Mouse (Mus musculus): ENCODE data around the gene Cdk6. TPM values are rescaled to one million over a fixed set of nuclear protein-coding genes. Genes with fewer than 3 reads are reported as not detected.
A peak's percentile ranks its signal among the peaks of the same experiment; 100 is the strongest.
"Not testable (repeated sequence)": the region's sequence is repeated elsewhere in the genome, so short reads cannot be mapped to it uniquely, and the experiment has no call there.

The Cdk6 gene
- total RNA-seq, 2 experiments from 2014 or later: 3.6 to 5.4 TPM

GRCm38 (mm10) chr5:3520493-3521359, 179.4 kb downstream of the Cdk6 start:
- DNase-seq (ENCODE audit: low spot score in 2 of 2): no peak
- intact Hi-C loops (cut with DNase I): no loop called here

- intact Hi-C loops (cut with DNase I): no loop called here
- peak in 1 of 2 experiments; percentile 8 for DNase-seq (ENCODE audit: low spot score in 2 of 2)
Measured at GRCm38 (mm10) chr5:3521741-3522140, 180.5 kb downstream of the Cdk6 start.

GRCm38 (mm10) chr5:3522826-3523225, 181.5 kb downstream of the Cdk6 start:
- no peak for DNase-seq (ENCODE audit: low spot score in 2 of 2)
- intact Hi-C loops (cut with DNase I): no loop called here

- intact Hi-C loops (cut with DNase I): no loop called here
- DNase-seq (ENCODE audit: low spot score in 2 of 2): no peak
Measured at GRCm38 (mm10) chr5:3527041-3527691, 185.9 kb downstream of the Cdk6 start.

- no peak for DNase-seq (ENCODE audit: low spot score in 2 of 2)
Measured at GRCm38 (mm10) chr5:3529585-3530189, 188.4 kb downstream of the Cdk6 start.

GRCm38 (mm10) chr5:3532048-3532447, 190.8 kb downstream of the Cdk6 start:
- DNase-seq (ENCODE audit: low spot score in 2 of 2); intact Hi-C loops (cut with DNase I): not testable (repeated sequence)

More at GRCm38 (mm10) chr5:3529585-3530189, 188.4 kb downstream of the Cdk6 start:
- intact Hi-C loops (cut with DNase I): no loop called here

- intact Hi-C loops (cut with DNase I): no loop called here
- no peak for DNase-seq (ENCODE audit: low spot score in 2 of 2)
Measured at GRCm38 (mm10) chr5:3536592-3537212, 195.4 kb downstream of the Cdk6 start.

GRCm38 (mm10) chr5:3538505-3539472, 197.5 kb downstream of the Cdk6 start:
- intact Hi-C loops (cut with DNase I): no loop called here
- DNase-seq (ENCODE audit: low spot score in 2 of 2): no peak

GRCm38 (mm10) chr5:3541871-3542270, 200.6 kb downstream of the Cdk6 start:
- intact Hi-C loops (cut with DNase I): no loop called here

GRCm38 (mm10) chr5:3543629-3544479, 202.6 kb downstream of the Cdk6 start, which contains the start of gene Fam133b:
Gene Fam133b, plus strand, starts transcription at chr5:3543833.
- DNase-seq (ENCODE audit: low spot score in 2 of 2): peak; percentile 95 to 97
- intact Hi-C loops (cut with DNase I): no loop called here

More at GRCm38 (mm10) chr5:3541871-3542270, 200.6 kb downstream of the Cdk6 start:
- no peak for DNase-seq (ENCODE audit: low spot score in 2 of 2)

- intact Hi-C loops (cut with DNase I): no loop called here
- DNase-seq (ENCODE audit: low spot score in 2 of 2): no peak
Measured at GRCm38 (mm10) chr5:3544480-3544769, 203.1 kb downstream of the Cdk6 start.

- intact Hi-C loops (cut with DNase I): no loop called here
- no peak for DNase-seq (ENCODE audit: low spot score in 2 of 2)
Measured at GRCm38 (mm10) chr5:3546226-3546625, 204.9 kb downstream of the Cdk6 start.

- no peak for DNase-seq (ENCODE audit: low spot score in 2 of 2)
- intact Hi-C loops (cut with DNase I): no loop called here
Measured at GRCm38 (mm10) chr5:3551481-3551880, 210.2 kb downstream of the Cdk6 start.

GRCm38 (mm10) chr5:3554198-3554597, 212.9 kb downstream of the Cdk6 start:
- intact Hi-C loops (cut with DNase I): no loop called here
- no peak for DNase-seq (ENCODE audit: low spot score in 2 of 2)

- no peak for DNase-seq (ENCODE audit: low spot score in 2 of 2)
- intact Hi-C loops (cut with DNase I): no loop called here
Measured at GRCm38 (mm10) chr5:3571266-3571665, 230.0 kb downstream of the Cdk6 start, which contains the start of gene 1700109H08Rik. Gene 1700109H08Rik, plus strand, starts transcription at chr5:3571566.

- DNase-seq (ENCODE audit: low spot score in 2 of 2): no peak
- intact Hi-C loops (cut with DNase I): no loop called here
Measured at GRCm38 (mm10) chr5:3574825-3575224, 233.5 kb downstream of the Cdk6 start.

GRCm38 (mm10) chr5:3577939-3578338, 236.7 kb downstream of the Cdk6 start:
- DNase-seq (ENCODE audit: low spot score in 2 of 2): no peak
- intact Hi-C loops (cut with DNase I): no loop called here

- intact Hi-C loops (cut with DNase I): no loop called here
Measured at GRCm38 (mm10) chr5:3579066-3579465, 237.8 kb downstream of the Cdk6 start.

More at GRCm38 (mm10) chr5:3579066-3579465, 237.8 kb downstream of the Cdk6 start:
- DNase-seq (ENCODE audit: low spot score in 2 of 2): no peak
